Mouse (Mus musculus): ENCODE results near the gene Traf3ip1. TPM values are rescaled to one million over a fixed set of nuclear protein-coding genes. Genes with fewer than 3 reads are reported as not detected.

Traf3ip1 gene
- polyA plus RNA-seq, 1 experiment from 2014 or later = 7.3 TPM

- peaks cover 16% of the 10 kb centered on the region for H3K4me1 ChIP-seq
- H3K27ac ChIP-seq = no peak overlapping the region
- no peaks in the 10 kb centered on the region for H3K36me3 ChIP-seq
- 69% methylated on average over 3 of the region's 3 CpGs for WGBS
- DNase-seq (ENCODE audit: low spot score) = no peak
- peaks cover 5% of the 10 kb centered on the region; the same call in 1 of the 2 replicates for H3K27me3 ChIP-seq (ENCODE audit: insufficient read depth, poor library complexity, severe bottlenecking)
- no peaks in the 10 kb centered on the region for H3K9me3 ChIP-seq
- no peak overlapping the region for H3K4me3 ChIP-seq
These were observed 79.8 kb downstream of the Traf3ip1 start for GRCm38 (mm10) chr1:91574208-91574607.

DNA sequence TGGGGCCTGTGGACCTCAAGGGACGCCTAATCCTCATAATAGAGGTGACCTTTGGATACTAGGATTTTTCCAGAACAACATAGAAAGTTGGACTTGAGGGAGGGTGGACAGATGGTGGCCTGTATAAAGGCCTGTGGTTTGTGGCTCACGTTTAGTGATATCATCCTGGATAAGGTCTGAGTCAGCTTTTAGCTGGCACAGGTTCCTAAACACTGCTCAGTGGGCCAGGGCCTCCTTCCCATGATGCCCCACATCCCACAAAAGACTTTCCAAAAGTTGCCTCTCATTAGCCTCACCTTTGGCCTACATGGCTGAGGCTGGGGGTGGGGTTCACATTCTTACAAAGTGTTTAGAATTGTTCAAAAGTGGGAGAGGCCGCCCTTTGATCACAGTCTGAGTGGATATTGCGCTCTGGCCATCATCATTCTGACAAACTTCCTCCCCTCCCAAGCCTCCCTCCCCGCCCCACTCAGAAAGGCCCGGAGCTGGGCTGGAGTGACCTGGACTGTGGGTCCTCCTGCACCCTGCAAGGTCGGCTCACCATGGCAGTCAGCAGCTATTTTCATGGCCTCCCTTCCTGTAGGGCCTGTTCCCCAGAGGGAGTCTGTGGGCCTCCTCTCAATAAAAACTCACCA, 83.6 kb downstream of the Traf3ip1 start:
- Histone ChIP-seq H3K4me1 (peaks cover 32% of the 10 kb centered on the region), H3K27me3 (ENCODE audit: insufficient read depth, poor library complexity, severe bottlenecking) (peaks cover 1% of the 10 kb centered on the region; the same call in 1 of the 2 replicates), H3K27ac (peak overlapping the region; percentile 42), H3K9me3 (no peaks in the 10 kb centered on the region), H3K4me3 (no peak overlapping the region), H3K36me3 (no peaks in the 10 kb centered on the region)
- no peak for DNase-seq (ENCODE audit: low spot score)
- WGBS = 53% methylated on average over 7 of the region's 7 CpGs

Other genes with a start within 250 kb of the Traf3ip1 start
- 76.9 and 82.8 TPM in 2 replicates for gene Ube2f, start 244.3 kb upstream of the Traf3ip1 start, polyA plus RNA-seq (2016; fragmentation: Nextera tagmentation; extraction: Ambion mirVana)
- 21.2 and 21.9 TPM in 2 replicates for gene Scly, start 196.3 kb upstream of the Traf3ip1 start, polyA plus RNA-seq (2016; fragmentation: Nextera tagmentation; extraction: Ambion mirVana)
- gene Espnl, start 172.6 kb upstream of the Traf3ip1 start, polyA plus RNA-seq (2016; fragmentation: Nextera tagmentation; extraction: Ambion mirVana) = 0.07 and 0.16 TPM in 2 replicates
- gene Klhl30, start 143.6 kb upstream of the Traf3ip1 start, polyA plus RNA-seq (2016; fragmentation: Nextera tagmentation; extraction: Ambion mirVana) = 33.1 and 51.1 TPM in 2 replicates
- gene Erfe, start 128.2 kb upstream of the Traf3ip1 start, polyA plus RNA-seq (2016; fragmentation: Nextera tagmentation; extraction: Ambion mirVana) = 2.2 TPM in 2 replicates
- 132 and 152 TPM in 2 replicates for gene Ilkap, start 95.8 kb upstream of the Traf3ip1 start, polyA plus RNA-seq (2016; fragmentation: Nextera tagmentation; extraction: Ambion mirVana)
- 70.6 and 74.2 TPM in 2 replicates for gene Hes6, start 80.6 kb upstream of the Traf3ip1 start, polyA plus RNA-seq (2016; fragmentation: Nextera tagmentation; extraction: Ambion mirVana)
- 3.2 and 4.9 TPM in 2 replicates for gene Per2, start 35.3 kb upstream of the Traf3ip1 start, polyA plus RNA-seq (2016; fragmentation: Nextera tagmentation; extraction: Ambion mirVana)
- 9.0 and 11.1 TPM in 2 replicates for gene Asb1, start 45.9 kb downstream of the Traf3ip1 start, polyA plus RNA-seq (2016; fragmentation: Nextera tagmentation; extraction: Ambion mirVana)